Mouse (Mus musculus): Measurements from ENCODE around the gene Kcnj9.

DNA sequence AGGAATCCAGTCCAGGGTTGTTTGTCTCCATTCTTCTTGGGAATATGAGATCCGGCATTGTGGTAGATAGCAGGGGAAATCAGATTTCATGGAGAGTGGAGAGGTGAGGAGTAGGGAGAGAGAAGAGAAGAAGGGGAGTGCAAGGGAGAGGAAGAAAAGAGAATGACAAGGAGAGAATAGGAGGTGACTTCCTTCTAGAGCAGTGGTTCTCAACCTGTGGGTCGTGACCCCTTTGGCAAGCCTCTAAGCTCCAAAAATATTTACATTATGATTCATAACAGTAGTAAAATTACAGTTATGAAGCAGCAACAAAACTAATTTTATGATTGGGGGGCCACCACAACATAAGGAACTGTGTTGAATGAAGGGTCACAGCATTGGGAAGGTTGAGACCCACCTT is 3.8 kb upstream of the Kcnj9 start:
- no peak for TF ChIP-seq POLR2A (IDR thresholded peaks at IDR 0.05; ENCODE audit: borderline replicate concordance, extremely low read depth, insufficient read depth, insufficient read length, poor library complexity, severe bottlenecking)
- TF ChIP-seq CTCF (IDR thresholded peaks at IDR 0.05; ENCODE audit: borderline replicate concordance, extremely low read depth, insufficient read depth, insufficient read length), result no peak
